Mouse (Mus musculus): ENCODE measurements around the gene Pth1r.

Pth1r gene

GRCm38 (mm10) chr9:110746961-110747360 is at the start of gene Pth1r:
Gene Pth1r, minus strand, starts transcription at chr9:110747145.
- no peak for DNase-seq (ENCODE audit: low read depth)

GRCm38 (mm10) chr9:110790462-110790861 is 43.5 kb upstream of the Pth1r start:
- DNase-seq (ENCODE audit: low read depth): no peak

GRCm38 (mm10) chr9:110788169-110788568 is 41.2 kb upstream of the Pth1r start:
- DNase-seq (ENCODE audit: low read depth): no peak

- peak; percentile 51 for DNase-seq (ENCODE audit: low read depth)
Measured at GRCm38 (mm10) chr9:110783611-110784010, 36.7 kb upstream of the Pth1r start.

- peak; percentile 62 for DNase-seq (ENCODE audit: low read depth)
Measured at GRCm38 (mm10) chr9:110781731-110782130, 34.8 kb upstream of the Pth1r start.

GRCm38 (mm10) chr9:110781256-110781721 is 34.3 kb upstream of the Pth1r start:
- DNase-seq (ENCODE audit: low read depth): peak; percentile 89

- DNase-seq (ENCODE audit: low read depth): peak; percentile 34
Measured at GRCm38 (mm10) chr9:110779242-110779913, 32.4 kb upstream of the Pth1r start.

- DNase-seq (ENCODE audit: low read depth): no peak
Measured at GRCm38 (mm10) chr9:110778559-110778958, 31.6 kb upstream of the Pth1r start.

- no peak for DNase-seq (ENCODE audit: low read depth)
Measured at GRCm38 (mm10) chr9:110778100-110778499, 31.2 kb upstream of the Pth1r start.

GRCm38 (mm10) chr9:110775269-110776022 is 28.5 kb upstream of the Pth1r start:
- no peak for DNase-seq (ENCODE audit: low read depth)

- DNase-seq (ENCODE audit: low read depth): no peak
Measured at GRCm38 (mm10) chr9:110774403-110775268, 27.7 kb upstream of the Pth1r start.

GRCm38 (mm10) chr9:110772336-110772735 is 25.4 kb upstream of the Pth1r start:
- no peak for DNase-seq (ENCODE audit: low read depth)

GRCm38 (mm10) chr9:110763405-110763804 is 16.5 kb upstream of the Pth1r start:
- no peak for DNase-seq (ENCODE audit: low read depth)

- no peak for DNase-seq (ENCODE audit: low read depth)
Measured at GRCm38 (mm10) chr9:110762763-110763162, 15.8 kb upstream of the Pth1r start.

GRCm38 (mm10) chr9:110760886-110761285 is 13.9 kb upstream of the Pth1r start:
- no peak for DNase-seq (ENCODE audit: low read depth)

- DNase-seq (ENCODE audit: low read depth): peak; percentile 57
Measured at GRCm38 (mm10) chr9:110759265-110759664, 12.3 kb upstream of the Pth1r start.

GRCm38 (mm10) chr9:110758605-110759004 is 11.7 kb upstream of the Pth1r start:
- no peak for DNase-seq (ENCODE audit: low read depth)

GRCm38 (mm10) chr9:110757816-110758215 is 10.9 kb upstream of the Pth1r start:
- DNase-seq (ENCODE audit: low read depth): no peak

GRCm38 (mm10) chr9:110753773-110754172 is 6.8 kb upstream of the Pth1r start:
- no peak for DNase-seq (ENCODE audit: low read depth)

- DNase-seq (ENCODE audit: low read depth): no peak
Measured at GRCm38 (mm10) chr9:110752917-110753435, 6.0 kb upstream of the Pth1r start.

GRCm38 (mm10) chr9:110751412-110751811 is 4.5 kb upstream of the Pth1r start:
- DNase-seq (ENCODE audit: low read depth): no peak
